Mouse (Mus musculus) G1E (cell line): ENCODE measurements around the gene Cdh24.

ENCODE experiments used
- CTCF ChIP-seq: IDR thresholded peaks from 2 replicates; pipeline ENCODE4 v1.5.1; 2012; ENCODE audit warnings: low read depth, low read length, inconsistent platforms, mixed read lengths
- GATA1 ChIP-seq: IDR thresholded peaks from 2 replicates; pipeline ENCODE4 v1.6.1; 2012; ENCODE audit warnings: borderline replicate concordance, low read length, inconsistent platforms, mixed read lengths
- TAL1 ChIP-seq: conservative IDR thresholded peaks from 2 replicates; pipeline ENCODE4 v1.6.1; 2012; ENCODE audit warnings: low read depth, low read length, inconsistent platforms, mixed read lengths

- TF ChIP-seq CTCF (peak; percentile 99), TAL1 (no peak), GATA1 (no peak)
Measured at GRCm38 (mm10) chr14:54636954-54637353, 4.2 kb downstream of the Cdh24 start.
